Mouse (Mus musculus) E14TG2a.4 (cell line): ENCODE data around the gene Ppcs.

Source experiments
- CTCF ChIP-seq: conservative IDR thresholded peaks from 2 replicates; pipeline ENCODE4 v1.5.1; 2014; ENCODE audit warnings: low read length
- POU5F1 ChIP-seq: IDR thresholded peaks from 2 replicates; pipeline ENCODE4 v1.6.1; 2014; ENCODE audit warnings: low read length, borderline replicate concordance

- no peak for TF ChIP-seq CTCF
- TF ChIP-seq POU5F1: no peak
Observed at GRCm38 (mm10) chr4:119417270-119417669, 5.0 kb downstream of the Ppcs start.
